ENCODE assay signal across 7 mouse cellular contexts in the genomic region with DNA sequence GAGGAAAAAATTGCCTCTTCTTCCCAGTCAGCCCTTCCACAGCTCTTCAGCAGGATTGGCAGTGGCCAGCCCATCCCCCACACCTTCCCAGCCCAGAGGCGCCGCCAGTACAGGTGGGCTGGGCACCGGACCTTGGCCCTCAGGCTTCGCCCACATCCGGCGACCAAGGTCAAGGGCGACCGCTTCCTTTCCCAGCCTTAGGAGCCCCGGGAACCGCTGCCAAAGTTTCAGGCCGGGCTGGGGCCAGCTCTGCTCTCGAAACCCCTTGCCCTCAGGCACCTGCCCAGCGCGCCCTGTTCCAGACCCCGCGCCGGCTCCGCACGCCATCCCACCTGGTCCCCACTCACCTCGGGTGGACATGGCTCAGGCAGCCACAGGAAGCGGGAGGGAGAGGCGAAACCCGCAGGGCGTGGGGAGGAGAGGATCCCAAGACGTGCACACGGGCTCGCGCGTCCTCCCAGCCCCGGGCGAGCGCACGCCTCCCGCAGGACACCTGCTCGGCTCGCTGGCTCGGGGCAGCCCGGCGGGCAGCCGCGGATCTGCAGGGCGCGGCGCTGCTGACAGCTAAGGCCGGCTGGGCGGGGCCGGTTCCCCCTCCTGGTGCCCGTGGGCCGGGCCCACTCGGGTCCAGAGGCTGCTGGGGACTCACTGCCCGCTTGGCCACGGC. TPM values are rescaled to one million over a fixed set of nuclear protein-coding genes. Genes with fewer than 3 reads are reported as not detected.
DNase-seq lines count a peak whose midpoint lies in the region; ATAC-seq and TF ChIP-seq lines count a peak whose summit lies in the region.

A gene (minus strand): TSS at position 574 of the 667 bp plus-strand sequence.

- intact Hi-C loops in gastrocnemius, postnatal 36 days (cut with DNase I), result no loop called here

- no peaks in the 10 kb centered on the region for H3K27me3 ChIP-seq in hindbrain, postnatal 0 days (ENCODE audit: insufficient read depth, low read length)

- H3K36me3 ChIP-seq in hindbrain, postnatal 0 days (ENCODE audit: insufficient read depth, low read length), result no peaks in the 10 kb centered on the region

- ATAC-seq in hindbrain, postnatal 0 days, result peak; percentile 87

- 2% methylated on average over 49 of the region's 52 CpGs for WGBS in hindbrain, postnatal 0 days

- H3K9me3 ChIP-seq in hindbrain, postnatal 0 days (ENCODE audit: low read length), result no peaks in the 10 kb centered on the region

- peak; percentile 36 for DNase-seq in adrenal gland, adult 8-10 months
- peak; percentile 85 to 87 for DNase-seq in cerebellum, postnatal 25 days
- DNase-seq in gastrocnemius, postnatal 36 days, result peak in 1 of 2 experiments; percentile 29
- peak; percentile 61 for DNase-seq in hindbrain, postnatal 0 days (ENCODE audit: low spot score)
- peak; percentile 31 for DNase-seq in left cerebral cortex, adult 11 months (ENCODE audit: low spot score)
- peak; percentile 65 for DNase-seq in lung, postnatal 10 days
- peak; percentile 60 for DNase-seq in ovary, postnatal 36 days (ENCODE audit: low spot score)

- peak within 1 kb of the TSS; percentile 92 for H3K4me2 ChIP-seq in hindbrain, postnatal 0 days (ENCODE audit: low read depth, low read length)

- H3K9ac ChIP-seq in hindbrain, postnatal 0 days (replicated peaks; ENCODE audit: low read length), result peak within 1 kb of the TSS; percentile 81

- peaks cover 23% of the 10 kb centered on the region; the same call in 1 of the 2 replicates for H3K4me1 ChIP-seq in hindbrain, postnatal 0 days (ENCODE audit: insufficient read depth, low read length)

- peak within 1 kb of the TSS; percentile 92 for H3K27ac ChIP-seq in hindbrain, postnatal 0 days

- H3K4me3 ChIP-seq in hindbrain, postnatal 0 days (ENCODE audit: low read length), result peak within 1 kb of the TSS; percentile 79

- no peak for TF ChIP-seq CTCF in hindbrain, postnatal 0 days (IDR thresholded peaks at IDR 0.05; ENCODE audit: low read depth)

RNA-seq across cellular contexts. Expression of the gene that starts here (rescaled TPM):
- 10 to 100 TPM; 31.0 to 43.9 (median 33.1) TPM for total RNA-seq in adrenal gland, adult 8-10 months (2022)
- total RNA-seq in gastrocnemius, postnatal 36 days (2021), result 10 to 100 TPM; 36.3 to 52.0 TPM
- 71.7 and 110 TPM in 2 replicates for total RNA-seq in hindbrain, postnatal 0 days (2014; rRNA removed)
- polyA plus RNA-seq in hindbrain, postnatal 0 days (2015; fragmentation: Nextera tagmentation; extraction: Ambion mirVana), result 43.0 and 44.7 TPM in 2 replicates
